Mouse (Mus musculus) ES-Bruce4 (cell line): Measurements from ENCODE around the gene Tmem30b.

ENCODE experiments used
- CTCF ChIP-seq: IDR thresholded peaks from one replicate; pipeline ENCODE4 v1.8.1; 2011; ENCODE audit warnings: low read depth, low read length
- POLR2A ChIP-seq: IDR thresholded peaks from one replicate; pipeline ENCODE4 v1.8.1; 2011; ENCODE audit warnings: low read length; ENCODE audit not compliant: insufficient read depth

DNA sequence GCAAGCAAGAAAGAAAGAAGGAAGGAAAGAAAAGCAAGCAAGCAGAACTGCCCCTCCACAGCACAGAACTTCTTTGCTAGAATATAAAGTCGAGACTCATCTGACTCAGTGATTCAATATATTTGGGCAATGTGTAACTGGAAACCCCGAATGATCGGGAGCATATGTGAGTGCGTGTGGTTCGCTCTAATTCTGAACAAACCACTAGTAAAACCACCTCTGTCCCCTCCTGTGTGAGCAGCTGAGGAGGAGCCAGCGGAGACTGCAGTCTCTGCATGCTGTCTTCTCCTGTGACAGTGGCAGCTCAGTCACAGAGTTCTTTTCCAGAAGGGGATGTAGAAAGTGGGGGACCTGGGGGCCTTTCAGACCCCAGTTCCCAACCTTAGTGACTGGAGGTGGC lies 31.5 kb downstream of the Tmem30b start:
- TF ChIP-seq POLR2A = no peak
- TF ChIP-seq CTCF = no peak
